8 mouse cellular contexts compared by ENCODE assay signal in the genomic region with DNA sequence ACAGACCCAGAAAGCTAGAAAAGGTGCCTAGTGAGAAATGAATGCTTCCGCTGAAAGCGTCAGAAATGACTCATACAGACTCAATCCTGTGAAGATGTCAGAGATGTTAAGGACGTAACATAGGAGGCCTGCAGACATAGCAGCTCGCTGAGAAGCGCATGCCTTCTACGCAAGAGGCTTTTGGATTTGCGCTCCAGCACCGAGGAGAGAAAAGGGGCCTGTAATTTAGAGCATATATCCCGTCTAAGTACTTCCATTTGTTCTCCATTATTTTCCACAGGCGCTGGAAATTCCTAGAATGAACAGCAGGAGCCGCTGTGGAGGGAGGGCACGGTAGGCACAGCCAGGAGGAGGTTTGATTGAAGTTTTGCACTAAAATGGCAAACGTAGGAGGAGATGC. TPM values are rescaled to one million over a fixed set of nuclear protein-coding genes. Genes with fewer than 3 reads are reported as not detected.
A peak's percentile ranks its signal among the peaks of the same experiment; 100 is the strongest.
DNase-seq lines count a peak whose midpoint lies in the region; ATAC-seq and TF ChIP-seq lines count a peak whose summit lies in the region.

No protein-coding gene starts in this region.

- no peak overlapping the region for H3K27ac ChIP-seq in bone marrow, adult 2 months (ENCODE audit: control insufficient read depth, insufficient read depth, low read depth, low read length, poor library complexity)
- no peak overlapping the region for H3K27ac ChIP-seq in embryonic fibroblast, embryonic 13.5 days (ENCODE audit: insufficient read depth, low read length)
- H3K27ac ChIP-seq in heart, embryonic 10.5 days, result no peak overlapping the region
- no peak overlapping the region for H3K27ac ChIP-seq in kidney, embryonic 14.5 days (ENCODE audit: low read depth, low read length)
- peak overlapping the region; percentile 67; the same call in 1 of the 2 replicates for H3K27ac ChIP-seq in limb, embryonic 15.5 days
- peak overlapping the region; percentile 74 for H3K27ac ChIP-seq in midbrain, embryonic 16.5 days (ENCODE audit: low read length)

- H3K9me3 ChIP-seq in heart, embryonic 10.5 days, result no peaks in the 10 kb centered on the region
- H3K9me3 ChIP-seq in kidney, embryonic 14.5 days (ENCODE audit: control insufficient read depth, low read length), result no peaks in the 10 kb centered on the region
- no peaks in the 10 kb centered on the region for H3K9me3 ChIP-seq in limb, embryonic 15.5 days
- no peaks in the 10 kb centered on the region for H3K9me3 ChIP-seq in midbrain, embryonic 16.5 days (replicated peaks; ENCODE audit: control insufficient read depth, low read length, poor library complexity, severe bottlenecking)

- no peak for ATAC-seq in kidney, embryonic 14.5 days (ENCODE audit: low FRiP score, low TSS enrichment)
- ATAC-seq in limb, embryonic 15.5 days (ENCODE audit: insufficient number of reproducible peaks, low FRiP score, low TSS enrichment, low read depth), result no peak
- peak; percentile 22 for ATAC-seq in midbrain, embryonic 16.5 days

- DNase-seq in CD4-positive helper T cell, adult 2 months (ENCODE audit: low read depth, low spot score), result peak; percentile 83
- peak; percentile 87 for DNase-seq in heart, embryonic 10.5 days (ENCODE audit: low spot score)
- peak; percentile 65 for DNase-seq in splenic B cell, adult 2 months (ENCODE audit: low read depth, low spot score)

- no peak for TF ChIP-seq POLR2A in bone marrow, adult 2 months (IDR thresholded peaks at IDR 0.05; ENCODE audit: borderline replicate concordance, control insufficient read depth, low read depth, low read length)
- TF ChIP-seq POLR2A in embryonic fibroblast, embryonic 13.5 days (IDR thresholded peaks at IDR 0.05; ENCODE audit: low read depth, low read length), result no peak

- peaks cover 1% of the 10 kb centered on the region; the same call in 1 of the 2 replicates for H3K4me1 ChIP-seq in bone marrow, adult 2 months (ENCODE audit: control insufficient read depth, insufficient read depth, low read length)
- H3K4me1 ChIP-seq in embryonic fibroblast, embryonic 13.5 days (ENCODE audit: control insufficient read depth, insufficient read depth, low read length), result no peaks in the 10 kb centered on the region
- peaks cover 8% of the 10 kb centered on the region; the same call in 1 of the 2 replicates for H3K4me1 ChIP-seq in heart, embryonic 10.5 days
- peaks cover 8% of the 10 kb centered on the region; the same call in 1 of the 2 replicates for H3K4me1 ChIP-seq in kidney, embryonic 14.5 days (ENCODE audit: control insufficient read depth, insufficient read depth, low read length)
- peaks cover 9% of the 10 kb centered on the region; the same call in 1 of the 2 replicates for H3K4me1 ChIP-seq in limb, embryonic 15.5 days
- peaks cover 6% of the 10 kb centered on the region for H3K4me1 ChIP-seq in midbrain, embryonic 16.5 days (ENCODE audit: control insufficient read depth, insufficient read depth, low read length)

- H3K27me3 ChIP-seq in heart, embryonic 10.5 days (ENCODE audit: insufficient read depth, poor library complexity, severe bottlenecking), result no peaks in the 10 kb centered on the region
- no peaks in the 10 kb centered on the region for H3K27me3 ChIP-seq in kidney, embryonic 14.5 days (ENCODE audit: control insufficient read depth, insufficient read depth, low read length)
- no peaks in the 10 kb centered on the region for H3K27me3 ChIP-seq in limb, embryonic 15.5 days
- H3K27me3 ChIP-seq in midbrain, embryonic 16.5 days (ENCODE audit: control insufficient read depth, insufficient read depth, low read depth, low read length), result no peaks in the 10 kb centered on the region
- H3K27me3 ChIP-seq in splenic B cell, adult 2 months (ENCODE audit: control insufficient read depth, insufficient read depth, low read length, poor library complexity, severe bottlenecking), result no peaks in the 10 kb centered on the region

- H3K36me3 ChIP-seq in heart, embryonic 10.5 days, result no peaks in the 10 kb centered on the region
- H3K36me3 ChIP-seq in kidney, embryonic 14.5 days (ENCODE audit: control insufficient read depth, insufficient read depth, low read length), result no peaks in the 10 kb centered on the region
- H3K36me3 ChIP-seq in limb, embryonic 15.5 days, result no peaks in the 10 kb centered on the region
- no peaks in the 10 kb centered on the region for H3K36me3 ChIP-seq in midbrain, embryonic 16.5 days (ENCODE audit: control insufficient read depth, insufficient read depth, low read length)
- no peaks in the 10 kb centered on the region for H3K36me3 ChIP-seq in splenic B cell, adult 2 months (ENCODE audit: control insufficient read depth, insufficient read depth, low read length, poor library complexity, severe bottlenecking)

- no peak overlapping the region for H3K9ac ChIP-seq in kidney, embryonic 14.5 days (ENCODE audit: low read depth, low read length)
- H3K9ac ChIP-seq in limb, embryonic 15.5 days, result no peak overlapping the region
- H3K9ac ChIP-seq in midbrain, embryonic 16.5 days (ENCODE audit: low read depth, low read length), result peak overlapping the region; percentile 61

- WGBS in bone marrow, adult 2 months, result 24% methylated on average over 13 of the region's 13 CpGs
- whole genome bisulfite sequencing in heart, embryonic 10.5 days, result 17% methylated on average over 13 of the region's 13 CpGs
- WGBS in kidney, embryonic 14.5 days, result 13% methylated on average over 13 of the region's 13 CpGs
- WGBS in limb, embryonic 15.5 days, result 11% methylated on average over 13 of the region's 13 CpGs
- WGBS in midbrain, embryonic 16.5 days, result 9% methylated on average over 13 of the region's 13 CpGs

- peak; percentile 68 for TF ChIP-seq CTCF in bone marrow, adult 2 months (IDR thresholded peaks at IDR 0.05; ENCODE audit: control insufficient read depth, insufficient read depth, low read length)
- TF ChIP-seq CTCF in embryonic fibroblast, embryonic 13.5 days (IDR thresholded peaks at IDR 0.05; ENCODE audit: borderline replicate concordance, insufficient read depth, low read length), result peak; percentile 50; the same call in 1 of the 2 replicates

- peak overlapping the region; percentile 50 for H3K4me2 ChIP-seq in kidney, embryonic 14.5 days (replicated peaks; ENCODE audit: low read depth, low read length)
- H3K4me2 ChIP-seq in limb, embryonic 15.5 days, result peak overlapping the region; percentile 53
- H3K4me2 ChIP-seq in midbrain, embryonic 16.5 days (ENCODE audit: low read length), result peak overlapping the region; percentile 58

- H3K4me3 ChIP-seq in bone marrow, adult 2 months (replicated peaks; ENCODE audit: control insufficient read depth, low read depth, low read length), result peak overlapping the region; percentile 49
- peak overlapping the region; percentile 22 for H3K4me3 ChIP-seq in embryonic fibroblast, embryonic 13.5 days (ENCODE audit: insufficient read depth, low read length)
- H3K4me3 ChIP-seq in heart, embryonic 10.5 days, result peak overlapping the region; percentile 73
- peak overlapping the region; percentile 55 for H3K4me3 ChIP-seq in kidney, embryonic 14.5 days (ENCODE audit: low read length)
- H3K4me3 ChIP-seq in limb, embryonic 15.5 days, result peak overlapping the region; percentile 54
- peak overlapping the region; percentile 63 for H3K4me3 ChIP-seq in midbrain, embryonic 16.5 days (ENCODE audit: low read depth, low read length)

RNA-seq across cellular contexts. Expression of a gene that starts 5.8 kb away (rescaled TPM):
- polyA plus RNA-seq in bone marrow, adult 2 months (2011; ENCODE audit: insufficient read depth, insufficient read length, low replicate concordance, missing spikeins), result 17.8 and 53.9 TPM in 2 replicates
- polyA plus RNA-seq in embryonic fibroblast, embryonic 13.5 days (2011; ENCODE audit: insufficient read length, low read depth, missing spikeins), result 10.3 and 11.6 TPM in 2 replicates
- polyA plus RNA-seq in heart, embryonic 10.5 days (2016; fragmentation: Nextera tagmentation; extraction: Ambion mirVana), result 18.5 and 19.2 TPM in 2 replicates
- 19.3 and 23.1 TPM in 2 replicates for polyA plus RNA-seq in kidney, embryonic 14.5 days (2014; fragmentation: Nextera tagmentation; extraction: Ambion mirVana)
- polyA plus RNA-seq in limb, embryonic 15.5 days (2015; fragmentation: Nextera tagmentation; extraction: Ambion mirVana), result 33.3 and 36.4 TPM in 2 replicates
- 32.2 and 32.4 TPM in 2 replicates for polyA plus RNA-seq in midbrain, embryonic 16.5 days (2015; fragmentation: Nextera tagmentation; extraction: Ambion mirVana)

RNA-seq across cellular contexts. Expression of a gene that starts 26.5 kb away (rescaled TPM):
- 5.9 and 21.1 TPM in 2 replicates for polyA plus RNA-seq in bone marrow, adult 2 months (2011; ENCODE audit: insufficient read depth, insufficient read length, low replicate concordance, missing spikeins)
- polyA plus RNA-seq in embryonic fibroblast, embryonic 13.5 days (2011; ENCODE audit: insufficient read length, low read depth, missing spikeins), result not detected in 2 replicates
- polyA plus RNA-seq in heart, embryonic 10.5 days (2016; fragmentation: Nextera tagmentation; extraction: Ambion mirVana), result not detected in 2 replicates
- not detected in 2 replicates for polyA plus RNA-seq in kidney, embryonic 14.5 days (2014; fragmentation: Nextera tagmentation; extraction: Ambion mirVana)
- 2.5 and 2.8 TPM in 2 replicates for polyA plus RNA-seq in limb, embryonic 15.5 days (2015; fragmentation: Nextera tagmentation; extraction: Ambion mirVana)
- not detected in 2 replicates for polyA plus RNA-seq in midbrain, embryonic 16.5 days (2015; fragmentation: Nextera tagmentation; extraction: Ambion mirVana)

RNA-seq across cellular contexts. Expression of a gene that starts 29.1 kb away (rescaled TPM):
- polyA plus RNA-seq in bone marrow, adult 2 months (2011; ENCODE audit: insufficient read depth, insufficient read length, low replicate concordance, missing spikeins), result 20.1 and 39.4 TPM in 2 replicates
- polyA plus RNA-seq in embryonic fibroblast, embryonic 13.5 days (2011; ENCODE audit: insufficient read length, low read depth, missing spikeins), result 22.1 and 23.2 TPM in 2 replicates
- 30.4 and 31.6 TPM in 2 replicates for polyA plus RNA-seq in heart, embryonic 10.5 days (2016; fragmentation: Nextera tagmentation; extraction: Ambion mirVana)
- polyA plus RNA-seq in kidney, embryonic 14.5 days (2014; fragmentation: Nextera tagmentation; extraction: Ambion mirVana), result 34.4 and 34.5 TPM in 2 replicates
- 42.3 and 43.2 TPM in 2 replicates for polyA plus RNA-seq in limb, embryonic 15.5 days (2015; fragmentation: Nextera tagmentation; extraction: Ambion mirVana)
- 37.1 and 40.2 TPM in 2 replicates for polyA plus RNA-seq in midbrain, embryonic 16.5 days (2015; fragmentation: Nextera tagmentation; extraction: Ambion mirVana)

RNA-seq across cellular contexts. Expression of a gene that starts 29.5 kb away (rescaled TPM):
- polyA plus RNA-seq in bone marrow, adult 2 months (2011; ENCODE audit: insufficient read depth, insufficient read length, low replicate concordance, missing spikeins), result 12.6 and 17.7 TPM in 2 replicates
- polyA plus RNA-seq in embryonic fibroblast, embryonic 13.5 days (2011; ENCODE audit: insufficient read length, low read depth, missing spikeins), result 21.5 and 25.1 TPM in 2 replicates
- 30.0 and 30.8 TPM in 2 replicates for polyA plus RNA-seq in heart, embryonic 10.5 days (2016; fragmentation: Nextera tagmentation; extraction: Ambion mirVana)
- polyA plus RNA-seq in kidney, embryonic 14.5 days (2014; fragmentation: Nextera tagmentation; extraction: Ambion mirVana), result 17.0 and 27.5 TPM in 2 replicates
- 36.8 and 39.9 TPM in 2 replicates for polyA plus RNA-seq in limb, embryonic 15.5 days (2015; fragmentation: Nextera tagmentation; extraction: Ambion mirVana)
- polyA plus RNA-seq in midbrain, embryonic 16.5 days (2015; fragmentation: Nextera tagmentation; extraction: Ambion mirVana), result 52.4 and 53.2 TPM in 2 replicates

Comparison
In these comparisons a context has a peak if more than half of its experiments do, and no peak if none do; other contexts are left out.
1. H3K27ac ChIP-seq: peak in limb, embryonic 15.5 days (single experiment) and midbrain, embryonic 16.5 days (single experiment); none in bone marrow, adult 2 months (single experiment), embryonic fibroblast, embryonic 13.5 days (single experiment), heart, embryonic 10.5 days (single experiment) and kidney, embryonic 14.5 days (single experiment).
2. H3K4me3 ChIP-seq: peak in every context shown above with its lines; median percentile 73 in heart, embryonic 10.5 days; 63 in midbrain, embryonic 16.5 days; 55 in kidney, embryonic 14.5 days; 54 in limb, embryonic 15.5 days; 49 in bone marrow, adult 2 months; 22 in embryonic fibroblast, embryonic 13.5 days.
3. Peak in every context shown above with its lines, with median percentiles within 50 percentile points of each other: DNase-seq and H3K4me2 ChIP-seq.